Mouse (Mus musculus): ENCODE results near the gene Hdac7.
A peak's percentile ranks its signal among the peaks of the same experiment; 100 is the strongest.

Hdac7 gene

GRCm38 (mm10) chr15:97801811-97802210 is 42.5 kb downstream of the Hdac7 start:
- Histone ChIP-seq H3K27me3 (ENCODE audit: insufficient read depth, low read length) (peaks cover 53% of the 10 kb centered on the region), H3K4me3 (replicated peaks; ENCODE audit: low read length) (peak overlapping the region; percentile 70; the same call in 1 of the 2 replicates), H3K9me3 (ENCODE audit: low read length) (no peaks in the 10 kb centered on the region), H3K36me3 (ENCODE audit: insufficient read depth, low read length) (no peaks in the 10 kb centered on the region), H3K4me1 (replicated peaks; ENCODE audit: low read depth, low read length) (peaks cover 39% of the 10 kb centered on the region)
- no peak for TF ChIP-seq NANOG (IDR thresholded peaks at IDR 0.05; ENCODE audit: borderline replicate concordance, low read length)
- no peak for TF ChIP-seq CTCF (conservative IDR thresholded peaks at IDR 0.05; ENCODE audit: low read length)
- TF ChIP-seq POU5F1 (IDR thresholded peaks at IDR 0.05; ENCODE audit: borderline replicate concordance, low read length): no peak

- Histone ChIP-seq H3K27me3 (ENCODE audit: insufficient read depth, low read length) (peaks cover 46% of the 10 kb centered on the region), H3K36me3 (ENCODE audit: insufficient read depth, low read length) (no peaks in the 10 kb centered on the region), H3K4me3 (replicated peaks; ENCODE audit: low read length) (peak overlapping the region; percentile 51; the same call in 1 of the 2 replicates), H3K4me1 (replicated peaks; ENCODE audit: low read depth, low read length) (peaks cover 34% of the 10 kb centered on the region), H3K9me3 (ENCODE audit: low read length) (no peaks in the 10 kb centered on the region)
- TF ChIP-seq POU5F1 (IDR thresholded peaks at IDR 0.05; ENCODE audit: borderline replicate concordance, low read length): no peak
- no peak for TF ChIP-seq CTCF (conservative IDR thresholded peaks at IDR 0.05; ENCODE audit: low read length)
- no peak for TF ChIP-seq NANOG (IDR thresholded peaks at IDR 0.05; ENCODE audit: borderline replicate concordance, low read length)
These were observed 43.4 kb downstream of the Hdac7 start for GRCm38 (mm10) chr15:97800853-97801252.

GRCm38 (mm10) chr15:97799446-97799845 is 44.9 kb downstream of the Hdac7 start:
- no peaks in the 10 kb centered on the region for H3K9me3 ChIP-seq (ENCODE audit: low read length)

GRCm38 (mm10) chr15:97798134-97798533 is 46.2 kb downstream of the Hdac7 start:
- H3K4me3 ChIP-seq (replicated peaks; ENCODE audit: low read length): no peak overlapping the region
- H3K9me3 ChIP-seq (ENCODE audit: low read length): no peaks in the 10 kb centered on the region
- TF ChIP-seq POU5F1 (IDR thresholded peaks at IDR 0.05; ENCODE audit: borderline replicate concordance, low read length): no peak
- no peak for TF ChIP-seq NANOG (IDR thresholded peaks at IDR 0.05; ENCODE audit: borderline replicate concordance, low read length)
- TF ChIP-seq CTCF (conservative IDR thresholded peaks at IDR 0.05; ENCODE audit: low read length): no peak
- no peaks in the 10 kb centered on the region for H3K36me3 ChIP-seq (ENCODE audit: insufficient read depth, low read length)
- peaks cover 39% of the 10 kb centered on the region for H3K4me1 ChIP-seq (replicated peaks; ENCODE audit: low read depth, low read length)
- peaks cover 46% of the 10 kb centered on the region for H3K27me3 ChIP-seq (ENCODE audit: insufficient read depth, low read length)

More at GRCm38 (mm10) chr15:97799446-97799845, 44.9 kb downstream of the Hdac7 start:
- TF ChIP-seq POU5F1 (IDR thresholded peaks at IDR 0.05; ENCODE audit: borderline replicate concordance, low read length) (no peak), CTCF (conservative IDR thresholded peaks at IDR 0.05; ENCODE audit: low read length) (no peak), NANOG (IDR thresholded peaks at IDR 0.05; ENCODE audit: borderline replicate concordance, low read length) (no peak)
- peaks cover 38% of the 10 kb centered on the region for H3K4me1 ChIP-seq (replicated peaks; ENCODE audit: low read depth, low read length)
- no peak overlapping the region for H3K4me3 ChIP-seq (replicated peaks; ENCODE audit: low read length)
- H3K36me3 ChIP-seq (ENCODE audit: insufficient read depth, low read length): no peaks in the 10 kb centered on the region
- H3K27me3 ChIP-seq (ENCODE audit: insufficient read depth, low read length): peaks cover 46% of the 10 kb centered on the region

GRCm38 (mm10) chr15:97796674-97797310 is 47.5 kb downstream of the Hdac7 start:
- Histone ChIP-seq H3K4me3 (replicated peaks; ENCODE audit: low read length) (no peak overlapping the region), H3K36me3 (ENCODE audit: insufficient read depth, low read length) (0 out of 2 replicates have a peak, but pooled peaks cover 5% of the 10 kb centered on the region), H3K9me3 (ENCODE audit: low read length) (no peaks in the 10 kb centered on the region), H3K4me1 (replicated peaks; ENCODE audit: low read depth, low read length) (peaks cover 26% of the 10 kb centered on the region), H3K27me3 (ENCODE audit: insufficient read depth, low read length) (peaks cover 38% of the 10 kb centered on the region)
- no peak for TF ChIP-seq NANOG (IDR thresholded peaks at IDR 0.05; ENCODE audit: borderline replicate concordance, low read length)
- no peak for TF ChIP-seq POU5F1 (IDR thresholded peaks at IDR 0.05; ENCODE audit: borderline replicate concordance, low read length)
- TF ChIP-seq CTCF (conservative IDR thresholded peaks at IDR 0.05; ENCODE audit: low read length): no peak

- no peaks in the 10 kb centered on the region for H3K9me3 ChIP-seq (ENCODE audit: low read length)
- TF ChIP-seq NANOG (IDR thresholded peaks at IDR 0.05; ENCODE audit: borderline replicate concordance, low read length) (no peak), CTCF (conservative IDR thresholded peaks at IDR 0.05; ENCODE audit: low read length) (no peak), POU5F1 (IDR thresholded peaks at IDR 0.05; ENCODE audit: borderline replicate concordance, low read length) (no peak)
- H3K36me3 ChIP-seq (ENCODE audit: insufficient read depth, low read length): peaks cover 13% of the 10 kb centered on the region
- no peak overlapping the region for H3K4me3 ChIP-seq (replicated peaks; ENCODE audit: low read length)
- peaks cover 17% of the 10 kb centered on the region for H3K4me1 ChIP-seq (replicated peaks; ENCODE audit: low read depth, low read length)
- peaks cover 27% of the 10 kb centered on the region for H3K27me3 ChIP-seq (ENCODE audit: insufficient read depth, low read length)
These were observed 48.6 kb downstream of the Hdac7 start for GRCm38 (mm10) chr15:97795559-97796235.

GRCm38 (mm10) chr15:97794268-97794667 is 50.0 kb downstream of the Hdac7 start:
- TF ChIP-seq NANOG (IDR thresholded peaks at IDR 0.05; ENCODE audit: borderline replicate concordance, low read length) (no peak), CTCF (conservative IDR thresholded peaks at IDR 0.05; ENCODE audit: low read length) (peak; percentile 94)
- H3K4me1 ChIP-seq (replicated peaks; ENCODE audit: low read depth, low read length): peaks cover 23% of the 10 kb centered on the region
- H3K9me3 ChIP-seq (ENCODE audit: low read length): no peaks in the 10 kb centered on the region
- peaks cover 18% of the 10 kb centered on the region for H3K36me3 ChIP-seq (ENCODE audit: insufficient read depth, low read length)
- no peak overlapping the region for H3K4me3 ChIP-seq (replicated peaks; ENCODE audit: low read length)
- H3K27me3 ChIP-seq (ENCODE audit: insufficient read depth, low read length): peaks cover 13% of the 10 kb centered on the region

- no peak overlapping the region for H3K4me3 ChIP-seq (replicated peaks; ENCODE audit: low read length)
- peaks cover 18% of the 10 kb centered on the region for H3K36me3 ChIP-seq (ENCODE audit: insufficient read depth, low read length)
- peaks cover 8% of the 10 kb centered on the region; the same call in 1 of the 2 replicates for H3K27me3 ChIP-seq (ENCODE audit: insufficient read depth, low read length)
- TF ChIP-seq NANOG (IDR thresholded peaks at IDR 0.05; ENCODE audit: borderline replicate concordance, low read length) (no peak), CTCF (conservative IDR thresholded peaks at IDR 0.05; ENCODE audit: low read length) (no peak), POU5F1 (IDR thresholded peaks at IDR 0.05; ENCODE audit: borderline replicate concordance, low read length) (no peak)
- peaks cover 29% of the 10 kb centered on the region for H3K4me1 ChIP-seq (replicated peaks; ENCODE audit: low read depth, low read length)
- no peaks in the 10 kb centered on the region for H3K9me3 ChIP-seq (ENCODE audit: low read length)
These were observed 50.7 kb downstream of the Hdac7 start for GRCm38 (mm10) chr15:97793386-97794153.

Measured in E14TG2a.4 (cell line).